Mouse (Mus musculus): ENCODE measurements around the gene Gopc. TPM values are rescaled to one million over a fixed set of nuclear protein-coding genes. Genes with fewer than 3 reads are reported as not detected.
"Not testable (repeated sequence)": the region's sequence is repeated elsewhere in the genome, so short reads cannot be mapped to it uniquely, and the experiment has no call there.

Gene Gopc
- total RNA-seq, 4 experiments from 2014 or later = 40.2 to 43.0 (median 41.9) TPM

GRCm38 (mm10) chr10:52302271-52302670 lies 79.7 kb downstream of the Gopc start:
- DNase-seq (ENCODE audit: low spot score in 2 of 2) = no peak

- DNase-seq (ENCODE audit: low spot score in 2 of 2) = no peak
Measured at GRCm38 (mm10) chr10:52301766-52302165, 80.2 kb downstream of the Gopc start.

- not testable (repeated sequence) for DNase-seq (ENCODE audit: low spot score in 2 of 2)
Measured at GRCm38 (mm10) chr10:52298568-52298967, 83.4 kb downstream of the Gopc start.

GRCm38 (mm10) chr10:52295934-52296333 lies 86.0 kb downstream of the Gopc start:
- DNase-seq (ENCODE audit: low spot score in 2 of 2) = no peak

GRCm38 (mm10) chr10:52293921-52294577 lies 87.9 kb downstream of the Gopc start:
- no peak for DNase-seq (ENCODE audit: low spot score in 2 of 2)

GRCm38 (mm10) chr10:52292391-52292790 lies 89.5 kb downstream of the Gopc start:
- not testable (repeated sequence) for DNase-seq (ENCODE audit: low spot score in 2 of 2)

- no peak for DNase-seq (ENCODE audit: low spot score in 2 of 2)
Measured at GRCm38 (mm10) chr10:52289261-52289660, 92.7 kb downstream of the Gopc start.

- no peak for DNase-seq (ENCODE audit: low spot score in 2 of 2)
Measured at GRCm38 (mm10) chr10:52287852-52288533, 93.9 kb downstream of the Gopc start.

Other genes starting within 250 kb of the Gopc start
- not detected for gene Ros1, start 186.9 kb downstream of the Gopc start, total RNA-seq (2022)
- 1 to 10 TPM; 6.4 to 8.4 (median 7.3) TPM for gene Dcbld1, start 148.5 kb downstream of the Gopc start, total RNA-seq (2022)
- not detected for gene Gm26741, start 23.4 kb downstream of the Gopc start, total RNA-seq (2022)
- gene Nepn, start 6.8 kb upstream of the Gopc start, total RNA-seq (2022) = not detected
- 10 to 100 TPM; 56.8 to 71.7 (median 60.3) TPM for gene Nus1, start 35.4 kb upstream of the Gopc start, total RNA-seq (2022)

Data from left cerebral cortex, adult 8-10 months (tissue).